Mouse (Mus musculus): ENCODE measurements around the gene Actr6.

Actr6 gene

DNA sequence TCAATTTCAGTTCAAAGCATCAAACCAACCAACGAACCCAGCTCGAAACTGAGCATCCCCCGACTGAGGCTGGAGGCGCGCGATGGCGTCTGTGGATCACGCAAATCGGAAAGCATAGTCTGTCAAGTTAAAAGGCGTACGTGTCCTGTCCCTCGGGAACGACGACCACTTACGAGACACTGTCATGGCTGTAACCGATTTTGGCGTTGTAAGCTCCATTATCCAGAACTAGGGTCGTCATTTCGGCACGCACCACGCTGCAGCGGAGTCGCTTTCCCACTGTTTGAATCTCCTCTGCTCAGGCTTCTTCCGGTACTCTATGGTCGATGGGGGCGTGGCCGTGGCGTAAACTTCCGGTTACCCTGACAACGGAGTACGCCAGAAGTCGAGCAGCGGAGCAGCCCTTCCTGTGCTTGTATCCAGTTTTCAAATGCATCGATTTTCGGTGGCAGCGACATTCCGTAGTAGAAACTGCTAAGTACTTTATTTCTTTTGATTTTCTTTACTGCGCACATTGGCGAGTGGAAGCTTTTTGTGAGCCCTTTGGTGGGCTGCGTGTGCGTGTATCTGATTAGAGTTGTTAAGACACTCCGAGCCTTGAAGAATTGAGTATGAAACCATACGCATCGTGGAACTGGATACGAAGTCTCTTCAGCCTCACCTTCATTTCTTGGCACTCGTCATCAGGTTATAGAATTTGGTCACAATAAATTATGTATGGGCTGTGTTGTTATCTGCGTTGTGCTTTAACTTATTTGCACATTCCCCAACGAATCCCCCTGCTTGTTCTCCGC is at the start of gene Actr6:
Gene Actr6, minus strand, starts transcription at position 295 of the 794 bp plus-strand sequence.
- peak; percentile 97 for DNase-seq

DNA sequence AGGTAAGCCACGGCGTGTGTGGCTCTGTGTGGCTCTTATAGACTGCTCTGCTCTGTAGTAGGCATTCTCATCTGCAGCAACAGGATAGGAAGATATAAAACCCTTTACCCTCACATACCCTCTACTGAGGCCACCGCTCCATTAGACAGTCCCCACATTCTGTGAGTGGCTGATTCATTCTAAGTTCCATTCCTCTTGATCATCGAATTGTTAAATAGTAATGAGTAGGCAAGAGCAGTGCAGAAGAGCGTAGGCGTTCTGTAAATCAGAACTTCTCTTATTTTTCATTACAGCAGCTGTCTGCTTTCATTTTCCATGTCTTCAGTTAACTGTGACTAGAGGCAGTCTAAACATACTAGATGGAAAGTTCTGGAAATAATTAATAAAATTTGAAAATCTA is 43.9 kb upstream of the Actr6 start:
- DNase-seq = no peak

DNA sequence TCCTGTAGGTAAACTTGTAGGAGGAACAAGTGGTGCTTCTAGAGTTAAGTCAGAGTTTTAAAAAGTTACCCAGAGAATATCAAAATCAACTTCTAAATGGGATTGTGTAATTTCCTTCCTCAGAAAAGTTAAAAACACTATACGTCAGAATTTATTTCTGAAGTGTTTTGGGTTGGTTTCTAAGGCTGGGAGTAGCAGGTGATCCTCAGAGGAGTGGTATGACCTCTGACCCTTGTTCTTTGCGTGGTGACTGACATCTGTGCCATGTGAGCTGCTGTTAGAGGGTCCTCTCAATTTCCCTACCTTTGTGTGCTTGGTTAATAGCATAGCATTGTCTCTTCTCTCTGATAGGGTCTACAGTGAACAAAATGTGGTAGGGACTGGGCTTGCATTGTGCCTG is 39.8 kb upstream of the Actr6 start:
- no peak for DNase-seq

DNA sequence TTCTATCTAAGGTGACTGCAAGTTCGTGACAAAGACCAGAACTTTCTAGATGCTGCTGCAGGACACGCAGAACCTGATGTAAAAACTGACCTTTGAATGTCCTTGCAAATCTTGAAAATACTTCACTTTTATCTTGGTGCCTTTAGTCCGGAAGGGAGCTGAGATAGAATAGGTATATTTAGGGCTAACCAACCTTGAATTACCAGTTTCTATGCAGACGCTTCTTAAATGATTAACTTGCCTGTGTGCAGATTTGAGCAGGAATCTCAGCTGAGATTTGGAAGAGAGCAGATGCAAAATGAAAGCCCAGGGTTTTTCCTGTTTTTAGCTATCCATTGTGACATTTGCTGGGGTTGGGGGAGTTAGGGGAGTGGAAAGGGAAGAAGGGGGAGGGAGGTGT is 37.0 kb upstream of the Actr6 start:
- no peak for DNase-seq

DNA sequence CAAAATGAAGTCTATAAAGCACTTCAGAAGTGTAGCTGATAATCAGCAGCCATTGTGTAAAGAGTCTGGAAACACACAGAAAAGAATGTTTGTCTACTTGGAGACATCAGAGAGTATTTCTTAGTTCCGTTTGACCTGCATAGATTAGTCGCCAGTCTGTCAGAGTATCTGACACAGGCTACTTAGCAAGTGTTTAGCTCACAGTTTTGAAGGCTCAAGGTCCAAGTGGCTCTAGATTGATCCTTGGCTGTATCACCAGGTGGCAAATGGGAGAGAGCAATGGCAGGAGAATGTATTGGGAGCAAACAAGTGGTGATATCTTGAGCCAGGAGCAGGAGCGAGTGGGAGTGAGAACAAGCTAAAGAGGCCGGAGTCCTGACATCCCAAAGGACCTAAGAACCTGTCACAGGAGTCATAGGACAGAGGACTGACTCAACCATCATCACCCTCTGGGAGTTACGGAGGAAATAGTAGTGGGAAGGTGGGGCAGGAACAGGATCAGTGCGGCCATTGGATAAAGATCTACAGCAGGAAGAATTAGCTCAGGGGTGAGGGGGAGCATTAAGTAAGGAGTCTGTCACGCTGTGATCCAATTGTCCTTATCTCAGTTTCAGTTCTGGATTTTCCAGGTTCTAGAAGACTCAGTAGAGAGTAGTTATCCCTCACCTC is 36.4 kb upstream of the Actr6 start:
- no peak for DNase-seq

DNA sequence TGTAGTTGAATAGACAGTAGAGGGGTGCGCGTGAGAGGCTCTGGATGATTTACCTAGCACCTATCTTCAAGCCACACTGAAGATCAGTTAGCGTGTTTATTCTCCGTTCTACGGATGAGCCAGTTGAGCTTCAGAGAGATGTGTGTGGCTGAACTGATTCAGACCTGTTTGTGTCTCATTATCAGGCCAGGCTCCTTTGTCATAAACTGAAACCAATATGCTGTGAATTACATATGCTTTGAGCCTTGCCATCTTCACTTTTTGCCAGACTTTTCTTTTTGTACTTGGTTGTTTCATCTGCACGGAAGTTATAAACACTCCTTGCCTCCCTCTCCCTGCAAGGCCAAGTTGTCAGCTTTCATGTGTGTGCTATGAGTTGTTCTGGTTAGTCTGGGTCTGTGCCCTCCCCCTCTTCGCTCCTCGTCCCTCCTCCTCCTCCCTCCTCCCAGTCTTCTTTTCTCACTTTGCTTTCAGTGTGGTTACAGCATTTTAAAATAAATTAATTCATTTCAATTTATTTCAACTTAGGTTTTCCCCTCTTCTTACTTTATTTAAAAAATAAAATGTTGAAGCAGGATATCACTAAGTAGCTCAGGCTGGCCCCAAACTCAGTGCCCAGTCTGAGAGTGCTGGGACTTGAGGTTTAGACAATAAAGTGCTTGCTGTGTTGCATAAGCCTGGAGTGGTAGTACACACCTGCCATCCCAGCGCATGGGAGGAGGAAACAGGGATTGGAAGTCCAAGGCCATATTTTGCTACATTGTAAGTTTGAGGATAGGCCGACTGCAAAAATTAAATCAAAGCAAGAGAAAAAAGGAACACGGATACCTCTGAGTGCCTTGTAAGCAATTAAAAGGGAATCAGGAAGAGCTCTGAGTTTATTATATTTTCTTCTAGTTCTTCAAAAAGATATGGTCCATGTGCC is 34.0 kb upstream of the Actr6 start:
- no peak for DNase-seq

DNA sequence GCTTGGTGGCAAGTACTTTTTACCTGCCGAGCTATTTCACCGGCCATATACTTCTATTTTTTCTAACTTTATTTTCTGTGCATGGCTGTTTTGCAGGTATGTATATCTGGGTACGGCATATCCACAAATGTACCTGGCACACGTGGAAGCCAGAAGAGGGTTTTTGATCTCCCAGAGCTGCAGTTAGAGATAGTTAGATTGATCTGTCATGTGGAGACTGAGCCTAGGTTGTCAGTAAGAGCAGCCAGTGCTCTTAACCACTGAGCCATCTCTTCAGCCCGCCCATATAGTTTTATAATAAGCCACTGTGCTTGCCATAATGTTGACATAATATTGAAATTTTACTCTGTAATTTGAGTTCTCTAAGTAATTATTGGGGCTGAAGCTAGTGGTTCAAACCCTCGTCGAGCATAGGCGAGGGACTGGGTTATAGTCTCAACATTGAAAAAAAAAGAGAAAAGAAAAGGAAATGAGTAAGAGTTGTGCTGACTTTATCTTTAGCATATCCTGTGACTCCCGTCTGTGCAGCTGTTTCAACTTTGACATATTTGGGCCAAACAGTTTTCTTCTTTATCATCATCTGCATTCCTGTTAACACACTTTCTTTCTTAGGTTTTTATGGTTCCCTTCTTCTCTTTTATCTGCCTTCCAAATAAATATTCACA is 32.5 kb upstream of the Actr6 start:
- DNase-seq = no peak

DNA sequence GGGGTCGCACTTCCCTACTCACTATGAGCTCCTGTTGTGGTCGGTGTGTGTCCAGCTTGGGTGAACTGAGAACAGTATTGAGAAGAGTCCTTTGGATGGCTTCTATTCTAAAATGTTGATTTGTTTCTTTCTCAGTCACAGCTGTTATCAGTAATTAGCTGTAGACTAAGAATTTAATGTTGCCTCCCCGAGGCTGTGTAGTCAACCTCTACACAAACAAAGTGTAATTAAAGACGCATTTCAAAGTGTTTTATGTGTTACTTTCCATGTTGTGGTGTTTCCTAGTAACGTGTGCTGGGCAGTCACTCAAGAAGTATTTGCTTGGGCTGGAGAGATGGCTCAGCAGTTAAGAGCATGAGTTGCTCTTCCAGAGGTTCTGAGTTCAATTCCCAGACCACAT is 28.7 kb upstream of the Actr6 start:
- no peak for DNase-seq

DNA sequence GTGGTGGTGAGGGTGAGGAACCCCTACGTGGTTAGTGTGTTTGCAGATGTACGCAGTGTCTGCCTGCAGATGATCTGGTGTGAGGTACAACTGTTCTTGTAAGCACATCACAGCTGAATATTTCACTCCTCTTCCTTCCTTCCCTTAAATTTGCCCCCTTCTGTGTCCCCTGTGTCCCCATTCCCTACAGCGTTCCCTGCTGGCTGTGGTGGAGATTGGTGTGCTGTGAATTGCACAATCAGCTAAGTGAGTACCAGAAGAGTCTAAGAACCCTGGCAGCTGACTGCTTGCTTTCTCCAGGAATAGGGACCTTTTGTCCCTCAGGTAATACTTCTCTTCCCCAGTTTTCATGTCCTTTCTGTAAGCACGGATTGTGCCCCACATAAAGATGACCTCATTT is 23.1 kb upstream of the Actr6 start:
- no peak for DNase-seq

DNA sequence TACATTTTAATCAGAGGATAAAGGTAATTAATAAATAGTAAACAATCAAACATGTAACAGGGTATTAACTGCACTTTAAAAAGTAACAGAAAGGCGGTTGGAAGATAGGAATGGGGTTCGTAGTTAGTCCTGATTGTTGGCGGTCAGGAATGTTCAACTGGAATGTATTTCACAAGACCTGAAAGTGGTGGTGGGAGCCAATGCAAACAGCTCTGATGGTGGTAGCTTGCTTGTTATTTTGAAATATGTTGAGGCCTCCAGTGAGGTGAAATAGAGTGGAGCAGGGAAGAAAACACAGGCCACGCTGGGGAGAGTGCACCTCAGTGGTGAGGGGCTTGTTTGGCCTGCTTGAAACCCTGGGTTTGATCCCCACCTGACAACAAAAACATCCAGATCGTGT is 19.0 kb upstream of the Actr6 start:
- peak; percentile 44 for DNase-seq

DNA sequence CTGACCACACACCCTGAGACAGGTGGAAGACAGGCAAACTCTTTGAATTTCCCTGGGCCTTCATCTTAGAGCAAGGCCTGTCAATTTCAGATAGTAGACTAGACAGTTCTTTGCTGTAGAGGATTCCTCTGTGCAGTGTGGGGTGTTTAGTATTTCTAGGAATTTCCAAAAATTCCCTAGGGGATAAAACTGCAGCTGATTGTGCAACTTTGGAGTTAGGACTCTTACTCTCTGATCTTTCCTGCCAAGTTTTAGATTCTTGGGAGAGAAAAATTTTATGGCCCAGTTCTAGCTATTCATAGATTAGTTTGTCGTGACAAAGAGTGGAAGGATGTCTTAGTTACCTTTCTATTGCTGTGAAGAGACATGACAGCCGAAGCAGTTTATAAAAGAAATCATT is 16.5 kb upstream of the Actr6 start:
- no peak for DNase-seq

DNA sequence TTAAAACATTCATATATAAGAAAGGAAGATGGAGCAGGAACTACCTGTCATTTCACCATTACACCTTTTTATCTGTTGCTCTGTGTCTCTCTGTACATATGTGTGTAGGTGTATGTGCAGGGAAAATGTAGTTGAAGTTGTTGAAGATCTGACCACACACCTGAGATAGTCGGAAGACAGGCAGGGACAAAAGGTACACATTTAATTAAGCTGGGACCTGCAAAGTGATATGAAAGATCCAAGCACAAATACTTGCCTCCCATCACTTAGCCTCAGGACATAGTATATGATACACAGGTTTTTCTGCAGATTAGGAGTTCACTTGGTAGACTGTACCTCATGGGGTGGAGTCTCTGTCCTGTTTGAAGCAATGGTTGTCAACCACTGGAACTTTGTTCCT is 15.8 kb upstream of the Actr6 start:
- no peak for DNase-seq

DNA sequence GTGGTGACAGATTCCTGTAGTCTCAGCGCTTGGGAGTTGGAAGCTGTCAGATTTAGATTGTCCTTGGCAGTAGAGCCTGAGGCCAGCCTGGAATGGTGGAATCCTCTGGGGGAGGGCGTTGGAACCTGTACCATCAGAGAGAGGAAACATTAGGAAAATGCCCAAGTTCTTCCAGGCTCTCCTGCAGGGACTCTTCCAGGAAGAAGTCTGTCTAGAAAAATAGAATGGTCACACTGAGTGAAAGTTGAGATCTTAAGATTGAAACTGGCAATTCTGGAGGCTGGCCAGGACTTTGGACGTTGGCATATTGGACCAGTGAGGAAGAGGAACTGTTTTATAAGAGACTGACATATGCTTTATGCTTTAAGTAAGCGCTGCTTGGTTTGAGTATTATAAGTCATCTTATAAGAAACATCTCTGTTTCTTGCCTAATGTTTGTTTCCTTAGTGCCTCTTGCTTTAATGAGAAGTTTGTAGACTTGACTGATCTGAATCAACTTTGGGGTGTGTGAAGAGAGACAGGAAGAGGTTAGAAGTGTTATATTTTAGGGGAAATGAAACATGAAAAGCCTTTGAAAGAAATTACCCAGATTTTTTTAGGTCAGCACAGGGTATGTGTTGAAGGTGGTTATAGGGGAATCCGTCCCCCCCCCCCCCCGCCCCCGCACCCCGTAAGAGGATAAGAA is 15.3 kb upstream of the Actr6 start:
- no peak for DNase-seq

DNA sequence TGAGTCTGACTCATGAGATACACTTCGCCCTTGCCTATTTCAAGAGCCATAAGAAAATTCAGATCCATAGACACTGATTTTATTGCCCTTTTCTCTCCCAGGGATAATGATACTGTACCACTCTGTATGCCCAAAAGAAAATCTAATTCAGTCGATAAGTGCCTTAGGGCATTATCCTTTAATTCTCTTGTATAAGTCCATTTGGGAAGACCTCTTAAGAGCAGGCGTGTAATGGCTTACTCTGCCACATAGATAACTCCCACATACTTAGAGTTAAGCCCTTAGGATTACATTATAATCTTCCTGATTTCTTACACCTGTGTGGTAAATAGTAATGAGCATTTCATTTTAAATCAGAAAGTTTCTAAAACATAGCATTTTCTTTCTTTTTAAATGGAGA is 14.5 kb upstream of the Actr6 start:
- no peak for DNase-seq

DNA sequence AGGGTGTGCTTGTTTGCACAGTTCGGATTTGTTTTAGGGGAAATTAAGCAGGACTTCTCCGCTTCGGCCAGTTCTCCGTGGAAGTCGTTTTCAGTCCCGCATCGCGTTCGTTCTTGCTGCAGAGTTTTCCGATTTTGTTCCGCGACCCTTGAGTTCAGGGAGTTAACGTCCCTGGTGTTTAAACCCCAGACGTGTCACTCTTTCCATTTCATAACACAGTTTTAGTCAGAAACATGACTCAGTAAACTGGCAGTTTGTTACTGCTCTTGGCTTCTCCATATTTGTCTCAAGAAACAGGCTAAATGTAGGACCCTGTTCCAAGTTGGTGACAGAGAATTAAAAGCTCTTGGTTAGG is 13.5 kb upstream of the Actr6 start:
- no peak for DNase-seq

DNA sequence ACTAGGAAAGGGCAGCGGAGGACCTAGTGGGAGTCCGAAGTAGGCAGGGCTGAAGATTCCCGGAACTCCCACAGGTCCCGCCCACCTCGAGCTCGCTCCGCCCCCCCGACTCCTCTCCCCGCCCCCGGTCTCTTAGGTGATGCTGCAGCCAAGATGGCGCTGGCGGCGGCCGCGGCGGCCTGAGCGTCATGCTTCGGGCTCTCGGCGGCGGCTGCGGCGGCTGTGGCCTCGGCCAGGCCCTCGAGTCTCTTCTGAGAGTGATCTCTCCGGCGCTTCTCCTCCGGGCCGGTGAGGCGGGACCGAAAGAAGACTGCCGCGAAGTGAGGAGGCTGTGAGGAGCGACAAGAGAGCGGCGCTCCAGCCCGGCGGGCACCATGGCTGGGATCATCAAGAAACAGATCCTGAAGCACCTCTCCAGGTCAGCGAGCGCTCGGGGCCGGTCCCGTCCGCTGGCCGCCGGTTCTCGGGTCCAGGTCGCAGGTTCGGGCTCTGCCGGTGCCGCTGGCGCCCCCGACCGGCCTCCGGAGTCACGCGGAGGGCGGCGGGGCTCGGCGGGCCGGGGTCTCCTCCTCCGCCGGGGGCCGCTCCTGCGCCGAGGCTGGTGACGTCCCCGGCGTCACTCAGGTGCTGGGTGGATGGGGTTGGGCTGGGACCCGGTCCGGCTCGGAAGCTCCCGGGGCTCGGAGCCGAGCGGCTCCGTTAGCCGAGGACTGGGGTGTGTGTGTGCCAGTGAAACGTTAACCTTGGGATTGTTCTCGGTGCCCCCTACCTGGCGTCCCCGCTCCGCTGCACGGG is 13.0 kb upstream of the Actr6 start, which contains the start of gene Uhrf1bp1l:
Gene Uhrf1bp1l, plus strand, starts transcription at position 121 of the 795 bp plus-strand sequence.
- peak; percentile 95 for DNase-seq

DNA sequence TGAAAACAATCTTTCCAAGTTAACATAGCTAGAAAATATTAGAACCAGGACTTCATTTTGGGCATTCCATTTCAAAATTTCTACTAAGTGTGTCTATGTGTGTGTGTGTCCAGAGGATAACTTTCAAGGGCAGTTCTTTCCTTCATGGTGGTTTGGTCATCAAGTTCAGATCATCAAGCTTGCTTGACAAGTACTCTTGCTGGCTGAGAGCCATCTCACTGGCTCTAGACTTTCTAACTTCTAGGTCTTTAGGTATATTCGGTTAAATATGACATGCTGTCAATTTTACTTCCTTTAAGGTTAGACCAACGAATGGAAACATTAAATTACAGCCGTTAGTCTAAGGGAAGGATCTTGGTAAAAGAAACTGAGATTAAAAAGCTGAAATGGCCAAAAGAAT is 12.2 kb upstream of the Actr6 start:
- no peak for DNase-seq

DNA sequence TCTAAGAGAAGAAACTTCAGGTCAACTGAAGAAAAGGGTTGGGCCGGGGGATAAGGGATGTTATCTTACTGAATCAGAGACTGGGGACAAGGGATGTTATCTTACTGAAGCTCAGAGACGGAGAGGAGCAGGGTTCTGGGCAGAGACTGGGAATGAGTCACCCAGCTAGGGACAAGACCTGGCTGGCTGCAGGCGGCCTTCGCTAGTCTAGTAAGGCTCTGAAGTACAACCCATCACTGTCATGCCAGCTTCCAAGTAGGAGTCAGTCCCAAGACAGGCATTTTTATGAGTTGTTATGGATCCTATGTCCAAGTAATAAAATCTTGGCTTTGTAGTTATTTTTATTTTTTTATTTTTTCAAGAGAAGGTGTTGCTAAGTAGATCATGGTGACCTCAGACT is 11.2 kb upstream of the Actr6 start:
- no peak for DNase-seq

DNA sequence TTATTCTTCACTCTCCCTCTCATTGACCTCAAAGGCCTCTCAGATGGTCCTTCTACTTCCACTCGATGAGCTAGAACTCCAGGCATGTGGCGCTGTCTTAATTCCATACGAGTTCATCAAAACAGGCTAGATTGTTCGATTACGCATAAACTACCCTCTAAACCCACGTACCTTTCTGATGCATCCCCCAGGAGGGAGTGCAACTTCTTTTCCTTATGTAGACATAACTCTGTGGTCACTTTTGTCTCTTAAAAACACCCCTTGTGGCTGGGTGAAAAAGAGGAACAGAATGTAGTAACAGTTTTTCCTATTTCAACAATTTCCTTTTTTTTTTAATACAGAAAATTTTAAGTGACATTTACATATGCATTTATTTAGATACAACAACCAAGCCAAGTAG is 8.9 kb upstream of the Actr6 start:
- no peak for DNase-seq

DNA sequence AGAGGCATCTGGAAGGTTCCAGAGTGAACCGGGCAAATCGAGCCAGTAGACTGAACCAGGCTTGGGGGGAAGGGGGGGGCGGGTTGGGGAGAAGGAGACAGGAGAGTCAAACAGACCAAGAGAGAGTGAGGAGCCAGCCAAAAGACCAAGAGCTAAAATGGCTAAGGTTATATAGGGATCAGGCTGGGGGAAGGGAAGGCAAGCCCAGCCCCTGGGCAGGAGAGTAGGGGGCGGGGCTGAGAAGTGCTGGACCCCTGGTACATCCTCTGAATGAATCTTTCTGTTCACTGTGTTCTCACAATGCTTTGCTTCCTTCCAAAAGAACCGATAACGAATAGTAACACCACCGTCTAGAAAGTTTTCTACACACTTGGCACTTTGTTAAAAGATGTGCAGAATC is 7.6 kb upstream of the Actr6 start:
- no peak for DNase-seq

DNA sequence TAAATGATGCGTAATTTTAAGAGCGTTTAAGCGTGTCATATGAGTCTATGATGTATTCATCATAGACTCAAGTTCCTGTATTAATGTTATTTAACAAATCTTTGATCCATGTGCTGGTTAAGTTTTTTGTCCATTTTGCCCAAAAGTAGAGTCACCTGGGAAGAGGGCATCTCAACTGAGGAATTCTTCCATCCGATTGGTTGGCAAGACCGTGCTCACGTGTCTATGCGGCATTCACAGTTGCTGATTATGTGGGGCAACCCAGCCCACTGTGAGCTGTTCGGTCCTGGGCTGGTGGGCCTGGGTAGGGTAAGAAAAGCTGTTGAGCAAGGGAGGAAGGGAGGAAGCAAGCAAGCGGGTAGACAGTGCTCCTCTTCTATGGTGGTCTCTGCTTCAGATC is 6.3 kb upstream of the Actr6 start:
- DNase-seq = no peak

DNA sequence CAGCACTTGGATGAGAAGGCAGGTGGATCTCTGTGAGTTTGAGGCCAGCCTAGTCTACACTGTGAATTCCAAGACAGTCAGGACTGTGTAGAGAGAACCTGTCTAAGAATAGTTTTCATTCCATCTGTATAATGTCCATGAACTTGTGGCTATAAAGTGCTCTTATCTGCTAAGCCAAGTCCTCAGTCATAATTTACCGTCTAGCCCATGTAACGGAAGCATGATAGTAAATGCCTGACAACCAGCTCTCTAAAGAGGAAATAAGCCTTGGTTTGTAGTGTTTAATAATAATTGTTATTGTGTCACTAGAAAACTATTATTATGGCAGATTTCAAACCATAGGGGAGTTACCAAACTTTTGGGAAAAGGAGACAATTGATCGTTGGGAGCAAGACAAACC is 5.8 kb upstream of the Actr6 start:
- DNase-seq = no peak

Data from lung, postnatal 10 days (tissue).